Mouse (Mus musculus): Measurements from ENCODE around the gene Trim5. TPM values are rescaled to one million over a fixed set of nuclear protein-coding genes. Genes with fewer than 3 reads are reported as not detected.

Trim5 gene
- polyA plus RNA-seq, 1 experiment from 2014 or later, result 0.26 TPM

- Histone ChIP-seq H3K9ac (peak within 1 kb of the TSS; percentile 47; the same call in 1 of the 2 replicates), H3K4me3 (peak within 1 kb of the TSS; percentile 50), H3K4me2 (peak within 1 kb of the TSS; percentile 49), H3K27ac (peak within 1 kb of the TSS; percentile 14; the same call in 1 of the 2 replicates), H3K4me1 (peaks cover 4% of the 10 kb centered on the region; the same call in 1 of the 2 replicates), H3K27me3 (no peaks in the 10 kb centered on the region), H3K9me3 (no peaks in the 10 kb centered on the region), H3K36me3 (no peaks in the 10 kb centered on the region)
- 5% methylated on average over 13 of the region's 13 CpGs for WGBS
- ATAC-seq (ENCODE audit: insufficient number of reproducible peaks, low FRiP score, low TSS enrichment, low read depth), result no peak
Observed at GRCm38 (mm10) chr7:104244287-104245181, 43.4 kb downstream of the Trim5 start, which contains the start of gene Trim34a. Gene Trim34a, plus strand, starts transcription at chr7:104244457.

- H3K36me3 ChIP-seq, result no peaks in the 10 kb centered on the region
- no peaks in the 10 kb centered on the region for H3K9me3 ChIP-seq
- no peak overlapping the region for H3K4me3 ChIP-seq
- WGBS, result 52% methylated on average over 1 of the region's 1 CpGs
- H3K9ac ChIP-seq, result no peak overlapping the region
- no peak overlapping the region for H3K27ac ChIP-seq
- no peaks in the 10 kb centered on the region for H3K27me3 ChIP-seq
- peaks cover 4% of the 10 kb centered on the region; the same call in 1 of the 2 replicates for H3K4me1 ChIP-seq
- 0 out of 2 replicates have a peak overlapping the region, but pooled peaks have one; percentile 49 for H3K4me2 ChIP-seq
- no peak for ATAC-seq (ENCODE audit: insufficient number of reproducible peaks, low FRiP score, low TSS enrichment, low read depth)
Observed at GRCm38 (mm10) chr7:104243616-104244015, 44.3 kb downstream of the Trim5 start.

- Histone ChIP-seq H3K27me3 (no peaks in the 10 kb centered on the region), H3K4me1 (peaks cover 4% of the 10 kb centered on the region; the same call in 1 of the 2 replicates), H3K36me3 (no peaks in the 10 kb centered on the region), H3K9ac (no peak overlapping the region), H3K27ac (no peak overlapping the region), H3K9me3 (no peaks in the 10 kb centered on the region), H3K4me2 (no peak overlapping the region), H3K4me3 (no peak overlapping the region)
- no peak for ATAC-seq (ENCODE audit: insufficient number of reproducible peaks, low FRiP score, low TSS enrichment, low read depth)
Observed at GRCm38 (mm10) chr7:104240857-104241256, 47.0 kb downstream of the Trim5 start.

GRCm38 (mm10) chr7:104231203-104231602 lies 56.7 kb downstream of the Trim5 start:
- Histone ChIP-seq H3K27ac (no peak overlapping the region), H3K4me2 (no peak overlapping the region), H3K36me3 (no peaks in the 10 kb centered on the region), H3K4me3 (no peak overlapping the region), H3K9ac (no peak overlapping the region), H3K9me3 (no peaks in the 10 kb centered on the region), H3K4me1 (no peaks in the 10 kb centered on the region), H3K27me3 (no peaks in the 10 kb centered on the region)
- WGBS, result 30% methylated on average over 2 of the region's 2 CpGs
- ATAC-seq (ENCODE audit: insufficient number of reproducible peaks, low FRiP score, low TSS enrichment, low read depth), result no peak

- ATAC-seq (ENCODE audit: insufficient number of reproducible peaks, low FRiP score, low TSS enrichment, low read depth), result no peak
- Histone ChIP-seq H3K9me3 (no peaks in the 10 kb centered on the region), H3K4me1 (peaks cover 8% of the 10 kb centered on the region), H3K9ac (no peak within 1 kb of the TSS), H3K4me3 (peak within 1 kb of the TSS; percentile 31), H3K36me3 (no peaks in the 10 kb centered on the region), H3K27me3 (no peaks in the 10 kb centered on the region), H3K27ac (no peak within 1 kb of the TSS), H3K4me2 (peak within 1 kb of the TSS; percentile 44)
- WGBS, result 3% methylated on average over 37 of the region's 37 CpGs
Observed at GRCm38 (mm10) chr7:104218701-104219569, 69.0 kb downstream of the Trim5 start, which contains the start of gene Trim6. Gene Trim6, plus strand, starts transcription at chr7:104218793.

- no peak overlapping the region for H3K4me2 ChIP-seq
- no peaks in the 10 kb centered on the region for H3K27me3 ChIP-seq
- H3K9me3 ChIP-seq, result no peaks in the 10 kb centered on the region
- H3K4me1 ChIP-seq, result peaks cover 8% of the 10 kb centered on the region
- no peak overlapping the region for H3K4me3 ChIP-seq
- ATAC-seq (ENCODE audit: insufficient number of reproducible peaks, low FRiP score, low TSS enrichment, low read depth), result no peak
- 74% methylated on average over 2 of the region's 2 CpGs for WGBS
- no peak overlapping the region for H3K27ac ChIP-seq
- H3K36me3 ChIP-seq, result no peaks in the 10 kb centered on the region
- no peak overlapping the region for H3K9ac ChIP-seq
Observed at GRCm38 (mm10) chr7:104217881-104218280, 70.0 kb downstream of the Trim5 start.

GRCm38 (mm10) chr7:104216011-104216535 lies 71.8 kb downstream of the Trim5 start:
- no peaks in the 10 kb centered on the region for H3K9me3 ChIP-seq
- no peak overlapping the region for H3K27ac ChIP-seq
- H3K4me3 ChIP-seq, result no peak overlapping the region
- ATAC-seq (ENCODE audit: insufficient number of reproducible peaks, low FRiP score, low TSS enrichment, low read depth), result no peak
- no peaks in the 10 kb centered on the region for H3K27me3 ChIP-seq
- no peak overlapping the region for H3K4me2 ChIP-seq
- WGBS, result 42% methylated on average over 1 of the region's 1 CpGs
- no peaks in the 10 kb centered on the region for H3K36me3 ChIP-seq
- H3K4me1 ChIP-seq, result peaks cover 8% of the 10 kb centered on the region
- no peak overlapping the region for H3K9ac ChIP-seq

Other genes starting within 250 kb of the Trim5 start
- gene Olfr642, start 235.4 kb downstream of the Trim5 start, polyA plus RNA-seq (2015; fragmentation: Nextera tagmentation; extraction: Ambion mirVana), result not detected in 2 replicates
- not detected in 2 replicates for gene 4930516K23Rik, start 226.6 kb downstream of the Trim5 start, polyA plus RNA-seq (2015; fragmentation: Nextera tagmentation; extraction: Ambion mirVana)
- not detected in 2 replicates for gene Olfr644, start 216.2 kb downstream of the Trim5 start, polyA plus RNA-seq (2015; fragmentation: Nextera tagmentation; extraction: Ambion mirVana)
- gene Olfr645, start 202.6 kb downstream of the Trim5 start, polyA plus RNA-seq (2015; fragmentation: Nextera tagmentation; extraction: Ambion mirVana), result not detected in 2 replicates
- not detected in 2 replicates for gene Olfr646, start 183.2 kb downstream of the Trim5 start, polyA plus RNA-seq (2015; fragmentation: Nextera tagmentation; extraction: Ambion mirVana)
- not detected in 2 replicates for gene Ubqln5, start 158.3 kb downstream of the Trim5 start, polyA plus RNA-seq (2015; fragmentation: Nextera tagmentation; extraction: Ambion mirVana)
- not detected in 2 replicates for gene Olfr643, start 150.7 kb downstream of the Trim5 start, polyA plus RNA-seq (2015; fragmentation: Nextera tagmentation; extraction: Ambion mirVana)
- gene Ubqln3, start 144.8 kb downstream of the Trim5 start, polyA plus RNA-seq (2015; fragmentation: Nextera tagmentation; extraction: Ambion mirVana), result not detected in 2 replicates
- gene Ubqlnl, start 137.5 kb downstream of the Trim5 start, polyA plus RNA-seq (2015; fragmentation: Nextera tagmentation; extraction: Ambion mirVana), result not detected in 2 replicates
- not detected in 2 replicates for gene Olfm5, start 123.3 kb downstream of the Trim5 start, polyA plus RNA-seq (2015; fragmentation: Nextera tagmentation; extraction: Ambion mirVana)
- 0.11 and 0.24 TPM in 2 replicates for gene Olfr648, start 104.7 kb downstream of the Trim5 start, polyA plus RNA-seq (2015; fragmentation: Nextera tagmentation; extraction: Ambion mirVana)
- not detected in 2 replicates for gene Olfr649, start 92.1 kb downstream of the Trim5 start, polyA plus RNA-seq (2015; fragmentation: Nextera tagmentation; extraction: Ambion mirVana)
- gene Trim6, start 69.3 kb downstream of the Trim5 start, polyA plus RNA-seq (2015; fragmentation: Nextera tagmentation; extraction: Ambion mirVana), result 0.50 and 0.61 TPM in 2 replicates
- gene Trim34a, start 43.6 kb downstream of the Trim5 start, polyA plus RNA-seq (2015; fragmentation: Nextera tagmentation; extraction: Ambion mirVana), result 1.8 and 1.9 TPM in 2 replicates
- 5.7 and 6.1 TPM in 2 replicates for gene Trim12a, start 27.4 kb upstream of the Trim5 start, polyA plus RNA-seq (2015; fragmentation: Nextera tagmentation; extraction: Ambion mirVana)
- not detected in 2 replicates for gene Trim34b, start 41.4 kb upstream of the Trim5 start, polyA plus RNA-seq (2015; fragmentation: Nextera tagmentation; extraction: Ambion mirVana)
- 1.7 and 2.7 TPM in 2 replicates for gene Trim12c, start 65.3 kb upstream of the Trim5 start, polyA plus RNA-seq (2015; fragmentation: Nextera tagmentation; extraction: Ambion mirVana)
- 0.04 TPM in 1 of 2 replicates, not detected in the other for gene Trim30b, start 81.8 kb upstream of the Trim5 start, polyA plus RNA-seq (2015; fragmentation: Nextera tagmentation; extraction: Ambion mirVana)
- 0.14 and 0.36 TPM in 2 replicates for gene Trim30c, start 112.7 kb upstream of the Trim5 start, polyA plus RNA-seq (2015; fragmentation: Nextera tagmentation; extraction: Ambion mirVana)
- 1.4 and 1.6 TPM in 2 replicates for gene Trim30a, start 177.1 kb upstream of the Trim5 start, polyA plus RNA-seq (2015; fragmentation: Nextera tagmentation; extraction: Ambion mirVana)
- 0.60 and 0.74 TPM in 2 replicates for gene Trim30d, start 219.8 kb upstream of the Trim5 start, polyA plus RNA-seq (2015; fragmentation: Nextera tagmentation; extraction: Ambion mirVana)

Data from limb, embryonic 15.5 days (tissue).